Mouse (Mus musculus): ENCODE results near the gene Trappc1. TPM values are rescaled to one million over a fixed set of nuclear protein-coding genes. Genes with fewer than 3 reads are reported as not detected.
"Not testable (repeated sequence)": the region's sequence is repeated elsewhere in the genome, so short reads cannot be mapped to it uniquely, and the experiment has no call there.

The Trappc1 gene
- total and polyA plus RNA-seq, 3 experiments, result 85.4 to 124 (median 102) TPM

DNA sequence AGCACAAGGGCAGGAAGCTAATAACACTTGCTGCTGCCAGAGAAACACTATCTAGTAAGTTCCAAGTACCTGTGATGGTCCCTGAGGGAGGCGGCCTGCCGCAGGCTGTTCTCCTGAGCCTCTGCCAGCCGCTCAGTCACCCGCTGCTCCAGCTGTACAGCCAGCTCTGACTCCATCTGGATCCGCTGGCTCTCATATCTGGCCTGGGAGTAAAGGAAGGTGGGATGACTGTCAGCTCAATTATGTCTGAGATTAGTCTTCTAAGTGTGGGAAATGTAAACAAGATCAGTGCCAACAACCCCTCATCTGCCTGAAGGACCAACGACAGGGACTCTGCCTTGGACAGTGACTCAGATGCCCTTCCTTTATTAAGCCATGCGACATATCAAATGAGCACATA is 12.5 kb upstream of the Trappc1 start:
- Histone ChIP-seq H3K4me2 (ENCODE audit: insufficient read depth, low read depth, poor library complexity, severe bottlenecking) (no peak overlapping the region), H3K27me3 (replicated peaks) (no peaks in the 10 kb centered on the region), H3K4me3 (replicated peaks in 1 of 3; ENCODE audit: low read depth in 2 of 3, low read length in 2 of 3, poor library complexity in 1 of 3) (no peak overlapping the region), H3K79me2 (replicated peaks; ENCODE audit: control insufficient read depth, extremely low read depth, insufficient read depth, poor library complexity, severe bottlenecking) (no peaks in the 10 kb centered on the region), H3K4me1 (ENCODE audit: control insufficient read depth in 1 of 2, insufficient read depth in 2 of 2) (no peaks in the 10 kb centered on the region; a peak in 1 of 4 replicates), H3K36me3 (replicated peaks in 1 of 2; ENCODE audit: control insufficient read depth in 1 of 2, insufficient read depth in 1 of 2, low read length in 1 of 2) (peaks cover 64 to 94% of the 10 kb centered on the region in 2 experiments), H3K9me3 (replicated peaks; ENCODE audit: low read length) (no peaks in the 10 kb centered on the region), H3K9ac (ENCODE audit: insufficient read depth, low read depth) (no peak overlapping the region), H3K27ac (ENCODE audit: insufficient read depth, low read depth) (no peak overlapping the region)
- in situ Hi-C loops (cut with MboI; ENCODE audit: low pct_ligation_motif_present, low pct_unique_long_range_greater_than_20kb, low sequenced_read_pairs) (no loop called here), dilution Hi-C loops (cut with MboI; ENCODE audit: extremely low pct_ligation_motif_present, extremely low pct_unique_long_range_greater_than_20kb, low sequenced_read_pairs) (no loop called here)
- DNase-seq (ENCODE audit: extremely low read depth), result no peak
- TF ChIP-seq SIN3A (IDR thresholded peaks at IDR 0.05; ENCODE audit: low read length), result no peak
- TF ChIP-seq RAD21 (IDR thresholded peaks at IDR 0.05; ENCODE audit: low read depth, low read length), result no peak
- TF ChIP-seq BHLHE40 (IDR thresholded peaks at IDR 0.05; ENCODE audit: low read depth, low read length), result no peak
- TF ChIP-seq CHD1 (IDR thresholded peaks at IDR 0.05; ENCODE audit: low read depth, low read length), result no peak
- TF ChIP-seq ZKSCAN1 (IDR thresholded peaks at IDR 0.05; ENCODE audit: borderline replicate concordance, low read depth, low read length), result no peak
- no peak for TF ChIP-seq CHD2 (IDR thresholded peaks at IDR 0.05; ENCODE audit: low read length)
- no peak for TF ChIP-seq MEF2A (IDR thresholded peaks at IDR 0.05; ENCODE audit: borderline replicate concordance, low read depth, low read length)
- no peak for TF ChIP-seq POLR2A (IDR thresholded peaks at IDR 0.05; ENCODE audit: low read depth, low read length)

DNA sequence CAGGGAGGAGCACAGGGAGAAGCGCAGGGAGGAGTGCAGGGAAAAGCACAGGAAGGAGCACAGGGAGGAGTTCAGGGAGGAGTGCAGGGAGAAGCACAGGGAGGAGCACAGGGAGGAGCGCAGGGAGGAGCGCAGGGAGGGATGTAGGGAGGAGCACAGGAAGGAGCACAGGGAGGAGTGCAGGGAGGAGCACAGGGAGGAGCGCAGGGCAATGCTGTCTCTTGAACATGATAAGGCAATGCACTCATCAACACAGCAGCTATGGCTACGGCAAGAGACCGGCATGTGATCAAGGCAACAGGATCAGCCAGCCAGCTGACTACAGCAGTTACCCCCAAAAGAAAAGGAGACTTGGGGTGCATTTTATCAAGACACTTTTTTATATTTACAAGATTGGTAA is 7.4 kb upstream of the Trappc1 start:
- dilution Hi-C loops (cut with MboI; ENCODE audit: extremely low pct_ligation_motif_present, extremely low pct_unique_long_range_greater_than_20kb, low sequenced_read_pairs), result no loop called here
- Histone ChIP-seq H3K36me3 (replicated peaks in 1 of 2; ENCODE audit: control insufficient read depth in 1 of 2, insufficient read depth in 1 of 2, low read length in 1 of 2) (peaks cover 40 to 86% of the 10 kb centered on the region in 2 experiments), H3K27me3 (replicated peaks) (no peaks in the 10 kb centered on the region), H3K4me1 (ENCODE audit: control insufficient read depth in 1 of 2, insufficient read depth in 2 of 2) (no peaks in the 10 kb centered on the region; a peak in 1 of 4 replicates), H3K9ac (ENCODE audit: insufficient read depth, low read depth) (no peak overlapping the region), H3K27ac (ENCODE audit: insufficient read depth, low read depth) (no peak overlapping the region), H3K4me2 (ENCODE audit: insufficient read depth, low read depth, poor library complexity, severe bottlenecking) (no peak overlapping the region), H3K9me3 (replicated peaks; ENCODE audit: low read length) (no peaks in the 10 kb centered on the region), H3K4me3 (replicated peaks in 1 of 3; ENCODE audit: low read depth in 2 of 3, low read length in 2 of 3, poor library complexity in 1 of 3) (no peak overlapping the region), H3K79me2 (replicated peaks; ENCODE audit: control insufficient read depth, extremely low read depth, insufficient read depth, poor library complexity, severe bottlenecking) (no peaks in the 10 kb centered on the region)
- in situ Hi-C loops (cut with MboI; ENCODE audit: low pct_ligation_motif_present, low pct_unique_long_range_greater_than_20kb, low sequenced_read_pairs), result no loop called here
- no peak for DNase-seq (ENCODE audit: extremely low read depth)
- no peak for TF ChIP-seq RCOR1 (conservative IDR thresholded peaks at IDR 0.05; ENCODE audit: low read depth, low read length)
- no peak for TF ChIP-seq NELFE (IDR thresholded peaks at IDR 0.05; ENCODE audit: low read depth, low read length)
- no peak for TF ChIP-seq ZNF384 (IDR thresholded peaks at IDR 0.05; ENCODE audit: low read depth, low read length)
- no peak for TF ChIP-seq USF2 (conservative IDR thresholded peaks at IDR 0.05; ENCODE audit: low read depth, low read length)
- no peak for TF ChIP-seq TCF12 (IDR thresholded peaks at IDR 0.05; ENCODE audit: low read depth, low read length)
- no peak for TF ChIP-seq ZKSCAN1 (IDR thresholded peaks at IDR 0.05; ENCODE audit: borderline replicate concordance, low read depth, low read length)
- TF ChIP-seq SIN3A (IDR thresholded peaks at IDR 0.05; ENCODE audit: low read length), result no peak
- TF ChIP-seq MEF2A (IDR thresholded peaks at IDR 0.05; ENCODE audit: borderline replicate concordance, low read depth, low read length), result no peak
- no peak for TF ChIP-seq HCFC1 (IDR thresholded peaks at IDR 0.05; ENCODE audit: low read depth, low read length)
- no peak for TF ChIP-seq ELF1 (IDR thresholded peaks at IDR 0.05; ENCODE audit: low read depth, low read length)

DNA sequence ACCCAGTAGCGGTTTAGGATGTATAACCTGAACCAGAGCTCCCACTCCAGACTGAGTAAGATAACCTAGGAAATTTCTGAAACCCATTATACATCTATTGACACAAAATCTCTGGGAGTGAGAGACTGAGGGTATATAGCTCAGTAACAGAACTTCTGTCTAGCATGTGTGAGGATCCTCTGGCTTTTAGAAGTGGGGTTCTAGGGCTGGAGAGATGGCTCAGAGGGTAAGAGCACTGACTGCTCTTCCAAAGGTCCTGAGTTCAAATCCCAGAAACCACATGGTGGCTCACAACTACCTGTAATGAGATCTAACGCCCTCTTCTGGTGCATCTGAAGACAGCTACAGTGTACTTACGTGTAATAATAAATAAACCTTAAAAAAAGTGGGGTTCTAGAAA is 5.8 kb upstream of the Trappc1 start:
- dilution Hi-C loops (cut with MboI; ENCODE audit: extremely low pct_ligation_motif_present, extremely low pct_unique_long_range_greater_than_20kb, low sequenced_read_pairs); H3K4me2 ChIP-seq (ENCODE audit: insufficient read depth, low read depth, poor library complexity, severe bottlenecking); in situ Hi-C loops (cut with MboI; ENCODE audit: low pct_ligation_motif_present, low pct_unique_long_range_greater_than_20kb, low sequenced_read_pairs); H3K27me3 ChIP-seq (replicated peaks); H3K4me3 ChIP-seq (replicated peaks in 1 of 3; ENCODE audit: low read depth in 2 of 3, low read length in 2 of 3, poor library complexity in 1 of 3); H3K9ac ChIP-seq (ENCODE audit: insufficient read depth, low read depth); DNase-seq (ENCODE audit: extremely low read depth); H3K79me2 ChIP-seq (replicated peaks; ENCODE audit: control insufficient read depth, extremely low read depth, insufficient read depth, poor library complexity, severe bottlenecking); H3K9me3 ChIP-seq (replicated peaks; ENCODE audit: low read length); H3K27ac ChIP-seq (ENCODE audit: insufficient read depth, low read depth): not testable (repeated sequence)
- peaks cover 40 to 78% of the 10 kb centered on the region in 2 experiments for H3K36me3 ChIP-seq (replicated peaks in 1 of 2; ENCODE audit: control insufficient read depth in 1 of 2, insufficient read depth in 1 of 2, low read length in 1 of 2)
- peaks cover 3 to 15% of the 10 kb centered on the region in 2 experiments for H3K4me1 ChIP-seq (ENCODE audit: control insufficient read depth in 1 of 2, insufficient read depth in 2 of 2)

Measured in CH12.LX (cell line).